Mouse (Mus musculus) layer of hippocampus, postnatal 36 days (tissue): ENCODE results near the gene Hamp2. TPM values are rescaled to one million over a fixed set of nuclear protein-coding genes. Genes with fewer than 3 reads are reported as not detected.

ENCODE experiments used
- DNase-seq, 2 experiments: peaks; one replicate each; pipeline ENCODE4 v3.0.0; 2022
- total RNA-seq, 2 experiments: library from RNA; stranded (reverse); gene quantifications; 2 replicates each; pipeline ENCODE4 v1.2.3; 2021

Gene Hamp2
- total RNA-seq, 2 experiments from 2014 or later, result not detected

DNA sequence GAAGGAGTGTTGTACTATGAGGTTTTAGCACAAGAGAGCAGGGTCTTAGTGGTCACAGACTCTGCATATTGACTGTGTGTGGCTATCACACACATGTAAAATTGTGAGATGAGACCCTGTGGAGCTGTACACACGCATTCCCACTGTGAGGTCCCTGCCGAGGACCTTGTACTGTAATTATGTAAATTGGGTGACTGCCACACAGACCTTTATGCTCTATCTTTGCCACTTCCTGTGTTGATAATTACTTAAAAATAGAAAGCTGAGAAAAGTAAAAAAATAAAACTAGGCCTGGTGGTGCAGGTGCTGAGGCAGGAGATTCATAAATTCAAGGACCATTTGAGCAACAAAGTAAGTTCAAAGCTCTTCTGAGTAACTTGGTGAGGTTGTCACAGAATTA lies 33.8 kb downstream of the Hamp2 start:
- no peak for DNase-seq

DNA sequence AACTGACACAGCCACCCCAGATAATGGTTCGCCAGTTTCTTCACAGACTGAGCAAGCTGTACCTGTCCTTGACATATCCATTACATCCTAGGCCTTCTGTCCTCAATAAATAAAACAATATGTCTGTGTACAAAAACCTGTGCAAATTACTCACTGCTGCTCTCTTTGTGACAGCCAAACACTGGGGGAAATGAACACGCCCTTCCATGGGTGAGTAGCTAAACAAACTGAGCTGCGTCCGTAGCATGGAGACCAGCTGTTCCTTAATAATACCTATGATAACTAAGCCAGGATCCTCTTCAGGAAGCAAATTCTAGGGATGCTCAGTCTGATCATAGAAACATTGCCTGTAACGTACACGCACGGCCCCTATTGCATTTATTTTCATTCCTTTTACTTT lies 35.7 kb downstream of the Hamp2 start:
- no peak for DNase-seq

DNA sequence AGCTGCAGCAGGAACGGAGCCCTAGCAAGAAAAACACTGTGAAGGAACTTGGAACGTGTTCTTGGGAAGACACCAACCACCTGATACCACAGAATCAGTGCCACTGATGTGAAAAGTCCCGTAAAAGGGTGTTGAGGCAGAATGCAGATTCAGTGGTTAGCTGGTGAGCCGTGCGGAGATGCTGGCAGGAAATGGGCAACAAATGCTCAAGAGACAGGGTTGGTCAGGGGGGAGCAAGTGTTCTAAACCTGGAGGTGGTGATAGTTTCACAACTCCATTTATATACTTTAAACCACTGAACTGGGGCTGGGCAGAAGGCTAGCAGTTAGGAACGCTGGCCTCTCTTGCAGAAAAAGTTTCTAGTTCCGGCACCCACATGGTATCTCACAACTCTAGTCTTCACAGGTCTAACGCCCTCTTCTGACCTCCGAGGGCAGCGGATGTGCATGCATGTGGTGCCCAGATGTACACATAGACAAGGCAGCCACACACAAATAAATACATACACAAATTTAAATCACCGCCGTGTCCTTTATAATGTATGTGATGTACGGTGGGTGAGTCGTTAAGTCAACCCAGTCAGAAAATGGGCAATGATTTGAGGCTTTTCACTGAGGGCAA lies 36.8 kb downstream of the Hamp2 start:
- no peak for DNase-seq

DNA sequence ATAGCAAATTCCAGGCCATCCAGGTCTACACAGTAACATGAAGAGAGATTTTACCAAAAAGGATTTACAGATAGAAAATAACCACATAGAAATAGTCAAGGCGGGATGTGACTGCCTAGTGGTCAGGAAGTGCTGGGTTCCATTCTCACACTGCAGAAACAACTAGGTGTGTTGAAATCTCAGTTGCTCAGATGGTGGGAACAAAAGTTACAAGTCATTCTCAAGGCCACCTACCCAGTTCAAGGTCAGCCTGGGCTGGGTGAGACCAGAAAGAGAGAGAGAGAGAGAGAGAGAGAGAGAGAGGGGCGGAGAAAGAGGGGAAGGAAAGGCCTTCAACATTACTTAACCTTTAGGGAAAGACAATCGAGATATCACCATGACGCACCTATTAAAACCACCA lies 37.6 kb downstream of the Hamp2 start:
- no peak for DNase-seq

DNA sequence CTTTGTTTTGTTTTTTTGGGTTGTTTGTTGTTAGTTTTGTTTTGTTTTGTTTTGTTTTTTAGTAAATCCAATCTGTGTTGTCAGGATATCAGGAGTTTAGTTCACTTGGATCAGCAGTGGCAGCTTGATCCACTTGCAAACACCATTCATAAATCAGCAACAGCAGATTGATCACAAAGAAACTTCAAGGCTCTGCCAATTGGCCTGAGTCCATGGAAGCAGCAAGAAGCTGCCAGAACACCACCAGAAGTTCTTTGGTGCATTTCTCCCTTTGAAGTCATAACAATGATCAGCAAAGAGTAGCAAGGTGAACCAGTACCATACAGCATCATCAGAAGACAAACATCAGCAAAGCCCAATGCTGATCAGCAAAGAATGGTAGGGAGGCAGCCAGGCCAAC lies 40.4 kb downstream of the Hamp2 start:
- no peak for DNase-seq

DNA sequence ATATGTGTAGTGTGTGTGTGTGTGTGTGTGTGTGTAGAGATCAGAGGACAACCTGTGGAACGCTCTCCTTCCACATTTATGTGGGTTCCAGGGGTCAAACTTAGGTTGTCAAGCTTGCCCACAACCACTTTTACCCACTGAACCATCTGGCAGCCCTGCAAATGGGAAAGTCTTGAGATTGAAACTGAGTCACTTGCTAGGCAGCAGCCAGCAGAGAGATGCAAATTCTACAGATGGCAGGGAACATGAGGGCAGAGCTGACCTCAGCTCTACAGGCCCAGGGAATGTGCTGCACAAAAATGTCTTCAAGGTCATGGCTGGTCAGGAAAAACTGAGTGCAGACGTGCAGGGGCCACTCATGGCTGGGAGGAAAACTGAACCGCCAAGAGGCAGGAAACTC lies 43.1 kb downstream of the Hamp2 start:
- DNase-seq, result no peak

DNA sequence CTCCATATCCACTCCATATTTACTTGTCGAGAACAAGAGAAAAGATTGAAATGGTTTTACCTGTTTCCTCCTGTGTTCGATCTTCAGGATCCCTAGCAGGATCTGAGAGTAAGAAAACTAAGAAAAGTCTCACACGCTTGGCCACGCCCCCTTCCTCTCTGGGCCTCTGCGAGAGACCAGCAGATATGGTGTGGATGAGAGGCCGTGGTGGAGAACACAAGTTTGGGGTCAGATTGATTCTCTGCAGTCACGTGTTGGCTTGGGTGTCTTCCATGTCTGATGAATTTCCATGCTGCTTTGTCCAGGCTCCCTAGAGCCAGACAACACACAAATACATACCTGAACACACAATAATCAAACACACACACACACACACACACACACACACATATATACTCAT lies 44.3 kb downstream of the Hamp2 start, which contains the start of gene Cd22:
Gene Cd22 (minus strand): TSS at position 167 of the 400 bp plus-strand sequence.
- DNase-seq, result no peak

DNA sequence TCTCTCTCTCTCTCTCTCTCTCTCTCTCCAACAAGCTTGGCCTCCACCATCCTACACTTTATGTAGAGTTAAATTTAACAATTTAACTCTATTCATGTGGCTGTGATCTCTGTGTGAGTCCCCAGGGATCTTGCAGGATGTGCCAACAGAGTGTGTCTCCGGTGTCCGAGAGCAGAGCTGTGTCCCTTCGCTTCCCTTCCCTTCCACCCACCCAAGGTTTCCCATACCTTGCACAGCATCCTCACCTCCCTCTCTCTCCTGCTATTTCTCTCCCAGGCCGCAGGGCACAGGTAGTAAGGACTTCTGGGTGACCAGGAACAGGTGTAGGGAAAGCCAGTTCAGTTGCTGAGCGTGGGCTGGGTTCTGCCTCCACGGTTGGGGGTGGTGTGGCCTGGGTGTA lies 45.5 kb downstream of the Hamp2 start:
- DNase-seq, result no peak

DNA sequence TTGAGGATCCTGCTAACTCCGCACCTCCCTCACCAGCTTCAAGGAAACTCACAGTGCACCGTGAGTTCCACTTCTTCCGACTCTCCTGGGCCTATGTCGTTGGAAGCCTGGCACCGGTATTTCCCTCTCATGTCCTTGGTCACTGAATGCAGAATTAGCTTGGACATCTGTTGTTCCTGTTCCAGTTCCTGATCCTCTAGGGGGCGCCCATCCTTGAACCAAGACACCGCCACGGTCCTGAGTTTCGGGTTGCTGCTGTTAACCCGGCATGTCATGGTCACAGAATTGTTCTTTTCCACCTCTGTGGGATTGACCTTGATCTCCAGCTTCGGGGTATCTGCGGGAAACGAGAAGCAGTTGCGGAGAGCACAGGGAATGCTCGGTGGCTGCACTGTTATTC lies 51.4 kb downstream of the Hamp2 start:
- peak; percentile 50 to 57 for DNase-seq

Other genes with a start within 250 kb of the Hamp2 start
- not detected for gene 2200002J24Rik, start 225.8 kb downstream of the Hamp2 start, total RNA-seq
- gene Atp4a, start 212.5 kb downstream of the Hamp2 start, total RNA-seq, result under 1 TPM; 0.35 to 0.70 TPM
- gene Tmem147, start 195.1 kb downstream of the Hamp2 start, total RNA-seq, result 100 to 1,000 TPM; 107 to 118 TPM
- not detected for gene Gapdhs, start 181.0 kb downstream of the Hamp2 start, total RNA-seq
- gene Sbsn, start 173.2 kb downstream of the Hamp2 start, total RNA-seq, result 1 to 10 TPM; 6.4 to 9.7 TPM
- under 1 TPM in 1 of 2 experiments, not detected in 1; 0.91 TPM for gene Dmkn, start 160.9 kb downstream of the Hamp2 start, total RNA-seq
- not detected for gene Krtdap, start 136.8 kb downstream of the Hamp2 start, total RNA-seq
- not detected for gene Ffar2, start 100.9 kb downstream of the Hamp2 start, total RNA-seq
- not detected for gene Ffar3, start 68.5 kb downstream of the Hamp2 start, total RNA-seq
- gene Ffar1, start 63.1 kb downstream of the Hamp2 start, total RNA-seq, result not detected
- gene Cd22, start 44.3 kb downstream of the Hamp2 start, total RNA-seq, result not detected
- gene Mag, start 9.8 kb downstream of the Hamp2 start, total RNA-seq, result 100 to 1,000 TPM; 196 to 197 TPM
- not detected for gene Hamp, start 19.4 kb upstream of the Hamp2 start, total RNA-seq
- gene Usf2, start 32.1 kb upstream of the Hamp2 start, total RNA-seq, result 100 to 1,000 TPM; 116 to 126 TPM
- gene Lsr, start 48.8 kb upstream of the Hamp2 start, total RNA-seq, result 1 to 10 TPM; 7.5 to 7.7 TPM
- gene Fam187b, start 49.1 kb upstream of the Hamp2 start, total RNA-seq, result under 1 TPM; 0.17 to 0.43 TPM
- gene Fxyd5, start 117.8 kb upstream of the Hamp2 start, total RNA-seq, result 10 to 100 TPM; 23.3 to 26.5 TPM
- 100 to 1,000 TPM; 111 to 125 TPM for gene Fxyd7, start 126.8 kb upstream of the Hamp2 start, total RNA-seq
- gene Fxyd1, start 132.5 kb upstream of the Hamp2 start, total RNA-seq, result 100 to 1,000 TPM in 1 of 2 experiments, 10 to 100 TPM in 1; 85.4 to 102 TPM
- 10 to 100 TPM; 32.5 to 36.7 TPM for gene Lgi4, start 134.7 kb upstream of the Hamp2 start, total RNA-seq
- not detected for gene Fxyd3, start 152.0 kb upstream of the Hamp2 start, total RNA-seq
- gene Hpn, start 190.6 kb upstream of the Hamp2 start, total RNA-seq, result 1 to 10 TPM; 4.6 to 6.8 TPM
- 100 to 1,000 TPM; 548 to 620 TPM for gene Scn1b, start 202.3 kb upstream of the Hamp2 start, total RNA-seq
- 100 to 1,000 TPM; 111 to 118 TPM for gene Gramd1a, start 231.2 kb upstream of the Hamp2 start, total RNA-seq